Mouse (Mus musculus) urinary bladder, postnatal 25 days (tissue): ENCODE measurements around the gene Dhfr.
A peak's percentile ranks its signal among the peaks of the same experiment; 100 is the strongest.
"Not testable (repeated sequence)": the region's sequence is repeated elsewhere in the genome, so short reads cannot be mapped to it uniquely, and the experiment has no call there.

Experiments used
- DNase-seq: peaks from one replicate; pipeline ENCODE4 v3.0.0; 2022; ENCODE audit warnings: low spot score

Gene Dhfr

DNA sequence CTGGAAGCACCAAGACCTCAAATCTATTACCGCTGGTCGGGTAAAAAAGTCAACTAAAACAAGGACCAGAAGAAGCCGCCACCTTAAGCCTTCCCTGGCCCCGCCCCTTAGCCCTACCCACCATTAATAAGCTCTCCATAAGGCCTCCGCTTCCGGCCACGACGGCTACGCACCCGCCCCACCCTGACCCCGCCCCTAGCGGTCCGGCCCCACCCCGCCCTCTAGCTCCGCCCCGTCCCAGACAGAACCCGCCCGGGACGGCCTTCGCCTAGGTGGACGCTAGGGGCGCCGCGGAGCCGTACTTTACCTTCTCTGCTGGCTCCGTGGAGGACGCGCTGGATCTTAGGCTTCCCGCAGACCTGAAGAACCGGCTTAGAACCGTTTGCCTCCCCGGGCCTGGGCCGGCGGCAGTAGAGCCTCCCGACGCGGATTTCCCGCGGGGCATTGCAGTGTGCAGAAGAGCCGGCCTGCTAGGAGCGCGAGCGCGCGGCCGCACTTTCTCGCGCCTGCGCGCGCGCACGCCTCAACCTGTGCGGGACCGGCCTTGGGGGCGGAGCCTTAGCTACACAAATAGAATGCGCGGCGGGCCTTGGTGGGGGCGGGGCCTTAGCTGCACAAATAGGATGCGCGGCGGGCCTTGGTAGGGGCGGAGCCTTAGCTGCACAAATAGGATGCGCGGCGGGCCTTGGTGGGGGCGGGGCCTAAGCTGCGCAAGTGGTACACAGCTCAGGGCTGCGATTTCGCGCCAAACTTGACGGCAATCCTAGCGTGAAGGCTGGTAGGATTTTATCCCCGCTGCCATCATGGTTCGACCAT is at the start of gene Dhfr, which contains the start of gene Msh3:
Gene Dhfr (plus strand): TSS at position 271 of the 816 bp plus-strand sequence.
Gene Msh3 (minus strand): TSS at position 548 of the 816 bp plus-strand sequence.
- DNase-seq = peak; percentile 96

DNA sequence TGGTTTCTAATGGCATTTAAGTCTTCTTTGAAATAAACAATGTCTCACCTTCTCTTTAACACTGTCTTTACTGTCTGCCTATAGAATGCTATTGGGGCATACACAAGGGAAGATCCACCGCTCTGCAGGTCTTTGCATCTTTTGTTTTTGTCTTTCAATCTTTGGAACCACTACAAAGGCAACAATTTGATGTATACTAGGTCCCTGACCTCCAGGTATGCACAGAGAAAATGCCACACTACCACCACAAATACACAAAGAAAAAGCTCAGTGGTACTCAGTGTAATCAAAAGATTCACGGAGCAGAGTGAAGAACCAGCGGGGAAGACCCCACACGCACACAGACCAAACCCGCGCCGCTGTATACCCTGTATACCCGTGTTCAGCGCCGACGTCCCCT is 48.8 kb upstream of the Dhfr start, which contains the start of gene Gm20379:
Gene Gm20379 (plus strand): TSS at position 301 of the 400 bp plus-strand sequence.
- DNase-seq = no peak

DNA sequence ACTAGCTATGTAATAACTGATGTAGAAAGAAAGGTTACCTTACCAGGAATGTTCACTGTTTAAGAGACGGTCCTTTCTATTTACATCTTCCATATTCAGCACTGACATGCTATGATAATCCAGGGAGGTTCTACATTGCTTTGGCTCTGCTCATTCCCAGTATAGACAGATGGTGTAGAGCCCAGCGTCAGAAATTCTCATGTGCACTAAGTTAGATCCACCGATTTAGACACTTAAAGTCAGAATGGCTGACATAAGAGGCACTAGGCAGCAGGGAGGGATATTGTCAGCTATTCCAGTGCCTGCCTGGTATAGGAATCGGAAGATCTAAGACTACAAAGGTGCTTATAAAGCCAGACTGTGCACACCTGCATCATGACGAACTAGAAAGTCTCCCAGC is 39.9 kb upstream of the Dhfr start:
- DNase-seq = no peak

DNA sequence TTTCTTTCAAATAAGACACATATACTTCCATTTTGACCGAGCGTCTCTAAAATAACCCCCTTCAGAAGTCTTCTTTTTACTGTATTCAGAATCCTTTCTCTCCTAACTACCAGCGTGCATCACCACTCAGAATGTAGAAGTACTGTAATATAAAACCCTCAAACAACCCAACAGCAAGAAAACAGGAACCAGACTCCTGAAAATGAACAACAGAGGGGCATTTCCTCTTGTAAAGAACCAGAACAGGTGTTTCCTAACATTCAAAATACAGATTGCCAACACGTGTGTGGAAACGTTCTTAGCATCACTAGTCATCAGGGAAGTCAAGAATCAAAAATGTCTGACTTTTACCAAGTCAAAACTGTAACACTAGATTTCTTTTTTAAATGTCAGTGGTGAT is 33.8 kb upstream of the Dhfr start:
- no peak for DNase-seq

DNA sequence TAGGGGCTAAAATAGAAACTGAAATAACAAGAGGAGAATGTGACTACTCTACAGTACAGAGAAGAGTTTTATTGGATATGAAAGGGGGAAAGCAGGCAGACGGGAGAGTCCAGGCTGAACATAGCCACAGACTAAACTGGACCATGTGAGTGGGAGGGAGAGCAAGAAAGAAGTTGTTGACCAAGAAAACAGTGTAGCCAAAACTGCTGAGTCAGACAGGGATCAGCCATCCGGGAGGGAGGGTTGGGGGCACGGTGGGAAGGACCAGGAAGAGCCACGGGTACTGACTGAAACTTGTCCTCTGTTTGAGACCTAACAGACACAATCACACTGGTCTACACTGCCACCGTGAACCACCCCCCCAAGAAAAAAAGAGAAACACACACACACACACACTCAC is 28.5 kb upstream of the Dhfr start:
- DNase-seq = no peak

GRCm38 (mm10) chr13:92328000-92328399 is 26.5 kb upstream of the Dhfr start:
- no peak for DNase-seq

DNA sequence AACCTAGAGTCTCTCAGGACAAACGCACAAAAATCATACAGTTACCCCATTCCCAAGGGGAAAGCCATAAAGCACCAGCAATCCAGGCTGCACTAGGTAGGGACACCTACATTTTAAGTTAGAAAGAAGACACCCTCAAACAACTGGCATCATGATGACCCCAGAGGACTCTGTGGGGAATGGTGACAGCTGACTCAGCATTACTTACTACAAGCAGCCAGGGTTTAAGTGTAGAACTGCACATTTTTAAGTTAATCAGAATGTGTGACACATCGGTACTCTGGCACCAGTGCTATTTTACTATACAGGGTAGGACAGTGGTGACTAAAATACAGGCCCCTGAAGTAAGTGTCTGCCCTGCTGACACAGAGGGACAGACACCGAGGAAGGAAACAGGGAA is 23.9 kb upstream of the Dhfr start:
- DNase-seq = no peak

DNA sequence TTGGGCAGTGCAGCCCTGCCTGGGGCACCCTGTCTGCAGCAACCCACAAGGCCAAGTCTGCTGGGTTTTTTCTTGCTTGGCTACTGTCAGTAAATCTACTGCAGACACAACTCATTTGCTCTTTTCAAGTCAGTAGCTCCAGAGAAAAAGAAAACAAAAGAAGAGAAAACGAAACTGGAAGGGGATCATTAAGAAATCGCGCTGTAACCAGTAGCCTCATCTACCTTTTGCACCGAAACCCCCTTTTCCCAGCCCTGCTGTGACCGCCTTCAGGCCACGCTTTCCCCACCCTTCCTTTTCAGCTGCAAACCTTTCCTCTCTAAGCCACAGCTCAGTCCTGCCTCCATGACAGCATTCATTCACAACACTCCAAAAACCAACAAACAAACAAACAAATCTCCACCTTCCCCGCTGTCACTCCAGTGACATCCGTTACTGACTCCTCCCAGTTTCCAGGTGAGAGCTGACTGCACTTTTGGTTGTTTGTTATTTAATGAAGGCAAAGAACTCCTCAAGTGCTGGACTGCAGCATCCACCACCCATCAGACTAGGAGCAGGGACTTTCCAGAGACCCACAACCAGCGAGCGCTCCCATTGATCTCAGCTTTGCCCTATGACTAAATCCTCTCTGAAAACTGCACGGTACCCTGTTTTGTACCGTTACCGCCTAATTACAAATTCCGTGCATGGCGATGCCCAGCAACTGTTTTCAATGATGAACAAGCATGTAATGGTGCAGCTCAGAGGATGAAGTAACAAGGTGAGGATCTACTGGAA is 22.2 kb upstream of the Dhfr start:
- DNase-seq = no peak

DNA sequence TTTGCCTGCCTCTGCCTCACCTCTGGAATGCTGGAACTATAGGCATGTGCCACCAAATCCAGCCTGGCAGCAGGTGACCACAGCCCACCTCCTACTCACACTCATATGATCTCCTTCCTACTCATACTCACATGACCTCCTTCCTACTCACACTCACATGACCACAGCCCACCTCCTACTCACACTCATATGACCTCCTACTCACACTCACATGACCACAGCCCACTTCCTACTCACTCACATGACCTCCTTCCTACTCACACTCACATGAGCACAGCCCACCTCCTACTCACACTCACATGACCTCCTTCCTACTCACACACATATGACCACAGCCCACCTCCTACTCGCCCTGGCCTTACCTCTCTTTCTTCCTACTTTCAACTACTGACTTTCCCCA is 17.7 kb upstream of the Dhfr start:
- DNase-seq = no peak

GRCm38 (mm10) chr13:92337773-92338462 is 16.6 kb upstream of the Dhfr start:
- no peak for DNase-seq

DNA sequence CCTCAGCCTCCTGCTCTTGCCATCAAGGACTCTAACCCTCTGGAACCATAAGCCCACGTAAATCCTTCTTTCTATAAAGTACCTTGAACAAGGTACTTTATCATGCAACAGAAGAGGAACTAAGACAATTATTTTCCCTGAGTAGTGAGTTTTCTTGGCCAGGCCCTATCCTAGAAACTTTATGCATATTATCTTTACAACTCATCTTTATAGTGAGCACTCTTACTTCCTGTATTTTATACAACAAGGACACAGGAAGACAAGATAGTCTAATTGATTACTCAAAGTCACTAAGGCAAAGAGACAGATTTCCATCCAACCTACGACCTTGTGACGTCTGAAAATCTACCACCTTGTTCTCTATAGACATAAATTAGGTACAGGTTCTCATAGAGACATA is 14.7 kb upstream of the Dhfr start:
- no peak for DNase-seq

DNA sequence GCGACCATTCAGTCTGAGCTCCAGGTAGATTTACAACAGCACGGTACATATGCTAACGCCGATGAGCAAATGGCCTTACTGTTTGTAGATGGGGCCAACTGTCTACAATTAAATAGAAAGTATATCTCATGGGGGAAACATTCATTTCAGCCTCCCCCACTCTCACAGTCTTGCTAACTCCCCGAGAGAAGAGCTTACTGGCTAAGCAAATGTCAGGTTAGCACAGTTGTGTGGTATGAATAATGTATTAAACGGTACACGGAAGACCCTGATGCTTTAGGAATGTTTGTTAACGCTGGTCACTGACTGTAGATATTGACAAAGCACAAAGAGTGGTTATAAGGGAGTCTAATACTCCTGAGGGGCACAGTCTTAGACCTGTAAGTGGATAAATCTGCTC is 10.5 kb upstream of the Dhfr start:
- no peak for DNase-seq

- DNase-seq = no peak
Measured at GRCm38 (mm10) chr13:92346338-92346737, 8.2 kb upstream of the Dhfr start.

DNA sequence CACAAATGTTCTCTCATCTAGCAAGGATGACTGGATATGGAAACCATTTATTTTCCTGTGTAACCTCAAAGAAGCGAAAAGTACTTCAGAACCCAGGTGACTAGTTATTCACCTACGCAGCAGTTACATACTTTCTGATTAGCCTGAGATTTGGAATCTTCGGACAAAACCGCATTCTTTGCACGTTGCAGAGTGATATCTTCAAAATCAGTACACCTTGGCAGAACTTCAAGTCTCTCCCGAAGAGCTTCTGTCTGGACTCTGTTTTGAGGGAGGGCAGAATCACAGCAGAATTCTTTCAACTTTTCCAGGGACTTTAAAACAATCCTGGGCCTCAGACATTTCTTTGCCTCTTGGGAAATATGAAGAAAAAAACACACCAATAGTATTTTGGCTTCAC is 3.4 kb upstream of the Dhfr start:
- no peak for DNase-seq

- DNase-seq = no peak
Measured at GRCm38 (mm10) chr13:92353956-92354355, 570 bp upstream of the Dhfr start.

DNA sequence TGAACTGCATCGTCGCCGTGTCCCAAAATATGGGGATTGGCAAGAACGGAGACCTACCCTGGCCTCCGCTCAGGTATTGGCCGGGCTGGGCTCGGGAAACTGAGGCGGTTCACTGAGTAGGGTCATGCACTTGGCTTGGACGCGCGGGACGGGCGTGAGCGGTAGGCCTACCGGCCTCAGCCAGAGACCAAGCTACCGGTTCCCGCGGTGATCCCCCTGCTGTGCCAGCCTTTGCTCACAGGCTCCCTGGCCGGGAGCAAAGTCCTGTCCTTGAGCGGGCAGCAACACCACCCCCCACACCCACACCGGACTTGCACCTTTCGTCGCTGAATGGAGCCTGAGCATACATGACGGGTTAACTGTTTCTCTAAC is 732 bp downstream of the Dhfr start:
- no peak for DNase-seq

DNA sequence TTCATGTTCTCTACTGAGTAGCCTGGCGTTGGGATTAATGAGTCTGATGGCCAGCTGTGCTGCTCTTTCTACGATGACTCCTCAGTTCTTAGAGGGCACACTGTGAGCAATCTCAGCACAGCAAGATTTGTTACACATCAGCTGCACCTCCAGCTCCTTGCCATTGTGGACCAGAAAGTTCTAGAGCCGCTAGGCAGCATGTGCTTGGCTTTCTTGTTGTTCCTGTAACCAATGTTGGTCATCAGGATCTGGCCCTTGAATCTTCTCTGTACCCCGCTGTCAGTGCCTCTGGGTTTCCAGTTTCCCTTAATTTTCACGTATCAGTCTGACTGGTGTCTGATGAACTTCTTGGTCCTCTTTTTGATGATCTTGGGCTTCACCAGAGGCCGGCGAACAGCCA is 1.9 kb downstream of the Dhfr start:
- DNase-seq = no peak

DNA sequence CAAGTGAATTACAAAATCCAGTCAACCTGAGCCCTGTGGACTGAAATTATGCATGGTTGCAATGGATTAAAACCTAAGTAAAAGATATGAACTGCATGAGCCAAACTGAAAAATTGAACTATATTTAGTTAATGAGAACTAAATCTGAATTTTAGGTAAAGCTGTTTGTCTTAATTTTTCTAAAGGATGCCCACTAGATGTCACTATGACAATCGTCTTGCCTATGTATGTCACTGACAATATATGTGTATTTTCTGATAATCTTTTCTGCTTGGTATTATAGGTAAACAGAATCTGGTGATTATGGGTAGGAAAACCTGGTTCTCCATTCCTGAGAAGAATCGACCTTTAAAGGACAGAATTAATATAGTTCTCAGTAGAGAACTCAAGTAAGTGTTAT is 3.1 kb downstream of the Dhfr start:
- no peak for DNase-seq

- DNase-seq = no peak
Measured at GRCm38 (mm10) chr13:92361609-92362008, 7.1 kb downstream of the Dhfr start.

- DNase-seq = no peak
Measured at GRCm38 (mm10) chr13:92365312-92365711, 10.8 kb downstream of the Dhfr start.

DNA sequence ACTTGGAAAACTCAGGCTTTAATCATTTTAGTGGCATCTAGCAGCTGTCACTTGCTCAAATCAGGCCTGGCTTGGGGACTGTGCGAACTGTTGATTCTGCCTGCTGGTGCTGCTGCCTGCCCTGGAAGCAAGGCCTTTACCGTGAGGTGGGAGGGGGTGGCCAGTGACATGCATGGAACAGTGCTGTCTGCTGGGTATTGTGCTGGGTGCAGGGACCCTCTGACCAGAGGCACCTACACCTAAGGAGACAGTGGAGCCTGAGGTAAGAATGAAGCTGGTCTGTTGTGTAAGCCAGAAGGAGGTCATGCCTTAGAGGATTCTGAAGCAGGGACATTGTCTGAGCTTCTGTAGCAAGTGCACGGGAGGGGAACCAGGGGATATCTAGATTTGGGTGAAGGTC is 16.3 kb downstream of the Dhfr start:
- DNase-seq = no peak

DNA sequence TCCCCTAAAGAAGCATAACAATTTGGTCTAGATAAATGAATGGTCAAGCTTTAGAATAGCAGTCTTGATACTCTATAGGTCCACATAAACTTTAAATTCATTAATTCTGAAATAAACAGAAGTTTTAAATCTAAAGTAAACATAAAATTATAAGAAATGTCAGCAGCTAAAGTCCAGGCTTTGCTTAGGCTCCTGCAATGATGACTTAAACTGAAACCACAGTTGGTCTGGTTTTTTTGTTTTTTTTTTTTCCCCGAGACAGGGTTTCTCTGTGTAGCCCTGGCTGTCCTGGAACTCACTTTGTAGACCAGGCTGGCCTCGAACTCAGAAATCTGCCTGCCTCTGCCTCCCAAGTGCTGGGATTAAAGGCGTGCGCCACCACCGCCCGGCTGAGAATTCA is 16.9 kb downstream of the Dhfr start:
- DNase-seq = not testable (repeated sequence)

DNA sequence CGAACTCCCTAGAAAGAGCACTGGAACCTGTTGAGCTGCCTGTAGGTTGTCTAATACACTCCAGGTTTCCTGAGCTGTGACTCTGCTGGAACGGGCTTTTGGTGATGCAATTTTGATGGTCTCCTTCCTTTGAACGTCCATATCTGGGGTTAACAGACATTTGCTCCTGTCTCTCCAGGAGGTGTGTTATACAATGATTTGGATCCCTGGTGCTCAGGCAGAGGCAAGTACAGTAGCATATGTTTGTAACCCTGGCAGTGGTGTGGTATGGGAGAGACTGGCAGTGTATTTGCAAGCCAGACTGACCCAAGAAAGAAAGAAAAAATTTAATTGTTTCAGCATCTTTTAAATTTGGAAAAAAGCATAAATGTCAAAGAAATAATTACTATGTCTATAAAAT is 32.8 kb downstream of the Dhfr start:
- no peak for DNase-seq
